Mouse (Mus musculus) CD4-positive, CD25-positive, alpha-beta regulatory T cell, adult 9 weeks (primary cell): Measurements from ENCODE around the gene Olfr380. TPM values are rescaled to one million over a fixed set of nuclear protein-coding genes. Genes with fewer than 3 reads are reported as not detected.

Source experiments
- polyA plus RNA-seq: library from polyadenylated mRNA; unstranded; fragments of 100-300 nt; shearing (Covaris generic); gene quantifications from one replicate; pipeline ENCODE4 v1.2.1, GENCODE M21; 2017

The Olfr380 gene
- polyA plus RNA-seq: not detected

DNA sequence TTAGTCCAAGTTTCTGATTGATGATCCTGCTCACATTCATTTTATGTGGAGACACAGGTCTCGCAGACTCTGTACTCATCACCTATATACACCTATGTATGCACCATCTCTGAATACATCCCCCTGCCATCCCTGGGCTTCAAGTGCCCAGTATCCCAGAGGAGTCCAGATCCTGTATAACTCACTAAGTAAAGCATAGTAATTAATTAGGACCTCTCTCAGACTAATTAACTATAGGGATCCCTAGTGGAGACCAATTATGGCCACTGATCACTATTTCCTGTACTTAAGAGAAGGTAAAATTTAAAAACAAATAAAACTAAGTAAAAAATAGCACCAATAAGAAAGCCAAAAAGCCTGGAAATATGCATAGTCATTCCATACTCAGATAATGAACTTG, at the start of gene Olfr380:
Gene Olfr380 (minus strand): TSS at position 101 of the 400 bp plus-strand sequence.

DNA sequence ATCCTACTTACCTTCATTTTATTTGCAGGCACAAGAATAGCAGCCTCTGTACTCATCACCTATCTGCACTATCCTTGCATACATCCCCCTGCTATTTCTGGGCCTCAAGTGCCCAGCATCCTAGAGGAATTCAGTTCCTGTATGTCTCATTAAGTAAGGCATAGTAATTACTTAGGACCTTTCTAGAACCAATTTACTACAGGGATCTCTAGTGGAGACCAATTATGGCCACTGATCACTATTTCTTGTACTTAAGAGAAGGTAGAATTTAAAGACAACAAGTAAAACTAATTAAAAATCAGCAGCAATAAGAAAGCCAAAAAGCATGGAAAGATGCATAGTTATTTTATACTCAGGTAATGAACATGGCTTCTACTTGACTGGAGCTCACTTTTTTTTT, 34.2 kb upstream of the Olfr380 start, which contains the start of gene Olfr381:
Gene Olfr381 (minus strand): TSS at position 101 of the 400 bp plus-strand sequence.

DNA sequence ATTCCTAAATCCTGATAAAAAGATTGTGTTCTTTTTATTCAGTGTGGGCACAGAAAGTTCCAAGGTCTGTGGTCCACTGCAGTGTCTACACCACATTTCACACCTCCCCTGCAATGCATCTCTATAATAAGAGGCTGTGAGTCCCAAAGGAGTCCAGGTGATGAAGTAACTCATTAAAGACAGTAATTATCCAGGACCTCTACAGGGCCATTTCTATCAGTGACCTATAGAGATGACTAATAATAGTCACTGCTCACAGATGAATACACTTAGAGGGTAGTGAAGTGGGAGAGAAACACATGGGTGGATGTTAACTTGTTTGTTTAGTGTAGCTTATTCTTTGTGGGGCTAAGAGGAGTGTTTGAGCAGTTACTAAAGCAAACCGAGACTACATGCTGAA, 28.9 kb downstream of the Olfr380 start, which contains the start of gene Olfr378:
Gene Olfr378 (minus strand): TSS at position 101 of the 400 bp plus-strand sequence.

Other genes with a start within 250 kb of the Olfr380 start
- gene Trpv1, start 223.2 kb downstream of the Olfr380 start, polyA plus RNA-seq: not detected
- gene Trpv3, start 190.1 kb downstream of the Olfr380 start, polyA plus RNA-seq: not detected
- not detected for gene Aspa, start 127.9 kb downstream of the Olfr380 start, polyA plus RNA-seq
- gene Gm49340, start 127.8 kb downstream of the Olfr380 start, polyA plus RNA-seq: not detected
- gene Spata22, start 127.8 kb downstream of the Olfr380 start, polyA plus RNA-seq: not detected
- gene Olfr20, start 106.7 kb downstream of the Olfr380 start, polyA plus RNA-seq: not detected
- gene Olfr376, start 86.3 kb downstream of the Olfr380 start, polyA plus RNA-seq: 0.29 TPM
- gene Olfr1, start 57.9 kb downstream of the Olfr380 start, polyA plus RNA-seq: not detected
- gene Olfr378, start 29.0 kb downstream of the Olfr380 start, polyA plus RNA-seq: not detected
- gene Olfr381, start 34.1 kb upstream of the Olfr380 start, polyA plus RNA-seq: not detected
- not detected for gene Olfr382, start 59.7 kb upstream of the Olfr380 start, polyA plus RNA-seq
- gene Olfr385, start 135.5 kb upstream of the Olfr380 start, polyA plus RNA-seq: not detected
- gene Olfr384, start 141.1 kb upstream of the Olfr380 start, polyA plus RNA-seq: not detected
- gene Zfp735, start 231.3 kb upstream of the Olfr380 start, polyA plus RNA-seq: not detected